Mouse (Mus musculus): ENCODE data around the gene Snrpb2.

The Snrpb2 gene

GRCm38 (mm10) chr2:143093726-143094125 is 30.9 kb downstream of the Snrpb2 start:
- peak; percentile 92 for DNase-seq (ENCODE audit: low read depth, low spot score)

DNA sequence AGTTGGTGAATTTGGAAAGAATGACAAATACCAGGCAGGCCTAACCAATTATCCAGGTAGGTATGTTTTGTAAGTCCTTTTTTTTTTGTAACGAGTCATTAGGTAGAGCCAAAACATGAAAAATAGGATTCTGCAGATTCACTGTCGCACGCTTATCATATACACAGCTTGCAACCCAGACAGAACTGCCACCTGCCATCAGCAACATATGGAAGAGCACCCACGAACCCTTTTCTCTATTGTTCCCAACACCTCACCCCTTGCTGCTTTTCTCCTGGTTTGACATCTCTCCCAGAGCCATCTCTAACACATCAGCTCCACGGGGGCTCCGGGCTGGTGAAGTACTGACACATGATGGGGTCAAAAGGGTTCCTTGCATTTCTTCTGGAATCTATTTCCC is 31.9 kb downstream of the Snrpb2 start:
- DNase-seq (ENCODE audit: low read depth, low spot score) = peak; percentile 53

- DNase-seq (ENCODE audit: low read depth, low spot score) = no peak
These were observed 34.3 kb downstream of the Snrpb2 start for GRCm38 (mm10) chr2:143097170-143097569.

DNA sequence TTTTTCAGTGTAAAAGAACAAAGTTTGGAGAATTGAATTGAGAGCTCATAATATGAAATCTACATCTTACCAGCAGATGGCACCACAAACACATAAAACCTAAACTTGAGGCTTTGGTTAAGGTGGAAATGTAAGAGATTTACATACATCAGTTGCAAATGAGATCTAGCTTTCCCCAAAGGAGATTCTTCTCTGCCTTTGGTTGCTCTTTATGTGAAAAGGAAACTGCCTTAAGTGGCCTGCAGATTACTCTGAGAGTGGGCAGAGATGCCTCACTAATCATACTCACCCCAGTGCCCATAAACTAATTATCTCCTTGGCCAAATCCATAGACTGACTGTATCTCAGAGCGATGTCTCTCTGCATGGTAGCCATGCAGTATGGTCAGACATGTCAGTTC is 51.0 kb downstream of the Snrpb2 start:
- DNase-seq (ENCODE audit: low read depth, low spot score) = peak; percentile 76

DNA sequence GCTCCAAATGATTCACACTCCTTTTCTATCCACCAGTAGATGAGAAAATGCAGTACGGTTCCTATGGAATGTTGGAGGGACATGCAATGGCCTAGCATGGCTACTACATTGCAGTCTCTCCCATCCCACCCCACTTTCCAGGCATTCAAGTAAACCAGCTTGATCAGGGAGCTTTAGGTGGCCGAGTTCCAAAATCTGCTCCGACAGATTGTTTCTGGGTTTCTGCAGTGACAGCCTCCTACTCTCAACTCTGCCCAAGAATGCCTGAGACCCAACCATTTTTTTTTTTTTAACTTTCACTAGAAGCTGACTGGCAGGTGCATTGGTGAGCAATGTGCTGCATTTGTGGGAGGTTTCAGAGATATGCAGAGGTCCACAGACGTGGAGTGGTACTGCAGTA is 51.9 kb downstream of the Snrpb2 start:
- peak; percentile 91 for DNase-seq (ENCODE audit: low read depth, low spot score)

- peak; percentile 87 for DNase-seq (ENCODE audit: low read depth, low spot score)
These were observed 54.6 kb downstream of the Snrpb2 start for GRCm38 (mm10) chr2:143117453-143117852.

DNA sequence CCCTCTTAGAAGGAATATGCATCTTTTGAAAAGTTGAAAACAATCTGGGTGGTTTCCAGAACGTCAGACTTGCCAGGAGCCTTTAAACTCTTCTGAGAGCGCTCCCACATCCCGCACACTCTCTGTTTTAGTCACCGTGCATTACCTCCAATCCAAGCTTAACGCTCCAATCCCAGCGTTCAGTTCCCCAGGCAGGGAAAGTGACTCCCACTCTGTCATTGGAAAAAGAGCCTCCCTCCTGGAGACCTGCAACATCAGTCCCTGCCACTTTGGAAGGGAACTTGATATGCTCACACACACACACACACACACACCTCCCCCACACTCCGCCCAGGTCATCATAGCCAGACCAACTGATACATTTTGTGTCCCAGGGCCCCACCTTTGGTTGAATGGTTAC is 55.4 kb downstream of the Snrpb2 start:
- DNase-seq (ENCODE audit: low read depth, low spot score) = no peak
